ENCODE assay signal across 8 mouse cellular contexts in the genomic region with DNA sequence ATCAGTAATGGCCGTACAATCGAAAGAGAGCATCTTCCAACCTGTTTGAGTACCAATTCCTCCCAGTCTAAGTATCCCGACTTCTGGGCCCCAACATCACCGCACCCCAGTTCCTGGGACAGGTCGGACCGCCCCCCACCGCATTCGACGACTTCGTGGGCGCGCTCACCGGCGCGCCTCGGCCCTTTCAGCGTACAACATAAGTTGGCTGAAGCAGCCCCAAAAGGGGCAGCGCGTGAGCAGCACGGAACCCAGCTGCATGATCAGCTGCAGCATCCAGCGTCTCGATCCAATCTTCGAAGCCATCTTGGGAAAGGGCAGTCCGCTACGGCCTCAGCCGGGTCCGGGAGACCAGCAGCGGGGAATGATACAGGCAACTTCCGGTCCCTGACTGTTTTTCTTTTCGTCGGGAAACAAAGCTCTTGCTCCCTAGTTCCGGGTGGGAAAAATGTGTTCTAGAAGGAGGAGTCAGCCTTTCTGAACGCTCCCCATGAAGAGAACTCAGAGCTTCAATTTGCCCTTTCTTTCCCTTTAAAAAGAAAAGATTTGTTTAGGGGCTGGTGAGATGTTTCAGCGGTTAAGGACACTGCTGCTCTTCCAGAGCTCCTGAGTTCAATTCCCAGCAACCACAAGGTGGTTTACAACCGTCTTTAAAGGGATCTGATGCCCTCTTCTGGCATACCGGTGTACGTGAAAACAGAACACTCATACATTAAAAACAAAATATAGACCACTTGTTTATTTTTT. TPM values are rescaled to one million over a fixed set of nuclear protein-coding genes. Genes with fewer than 3 reads are reported as not detected.
A peak's percentile ranks its signal among the peaks of the same experiment; 100 is the strongest.
DNase-seq lines count a peak whose midpoint lies in the region; ATAC-seq lines count a peak whose summit lies in the region.

A gene (minus strand): TSS at position 366 of the 747 bp plus-strand sequence.

- no peaks in the 10 kb centered on the region for H3K27me3 ChIP-seq in hindbrain, embryonic 12.5 days

- DNase-seq in NIH3T3 (ENCODE audit: low read depth): peak; percentile 96
- DNase-seq in cerebellum, postnatal 10 days: peak; percentile 91 to 94
- DNase-seq in frontal cortex, postnatal 10 days (ENCODE audit: low spot score in 2 of 2): peak; percentile 87 to 88
- peak; percentile 88 to 95 for DNase-seq in layer of hippocampus, postnatal 14 days (ENCODE audit: low spot score in 2 of 2)
- peak; percentile 90 for DNase-seq in lung, postnatal 14 days
- DNase-seq in retina, adult 2 months (ENCODE audit: low read depth, low spot score): peak; percentile 92
- peak; percentile 75 to 79 for DNase-seq in thymus, postnatal 36 days

- H3K36me3 ChIP-seq in hindbrain, embryonic 12.5 days: peaks cover 22% of the 10 kb centered on the region; the same call in 1 of the 2 replicates

- peak within 1 kb of the TSS; percentile 82 for H3K27ac ChIP-seq in hindbrain, embryonic 12.5 days

- WGBS in hindbrain, embryonic 12.5 days: under 1% methylated on average over 37 of the region's 37 CpGs

- ATAC-seq in hindbrain, embryonic 12.5 days (ENCODE audit: low FRiP score): peak; percentile 86

- peak within 1 kb of the TSS; percentile 79 for H3K9ac ChIP-seq in hindbrain, embryonic 12.5 days

- H3K4me1 ChIP-seq in hindbrain, embryonic 12.5 days: peaks cover 9% of the 10 kb centered on the region

- H3K9me3 ChIP-seq in hindbrain, embryonic 12.5 days (replicated peaks): no peaks in the 10 kb centered on the region

- peak within 1 kb of the TSS; percentile 83 for H3K4me3 ChIP-seq in hindbrain, embryonic 12.5 days

- H3K4me2 ChIP-seq in hindbrain, embryonic 12.5 days (replicated peaks): peak within 1 kb of the TSS; percentile 93

RNA-seq across cellular contexts. Expression of the gene that starts here (rescaled TPM):
- 37.9 and 40.4 TPM in 2 replicates for polyA plus RNA-seq in hindbrain, embryonic 12.5 days (2016; fragmentation: Nextera tagmentation; extraction: Ambion mirVana)
- total RNA-seq in layer of hippocampus, postnatal 14 days (2021): 10 to 100 TPM; 26.4 to 29.2 TPM

Comparison
In these comparisons a context has a peak if more than half of its experiments do, and no peak if none do; other contexts are left out.
1. Peak in every context shown above with its lines: DNase-seq, ATAC-seq, H3K4me3 ChIP-seq and H3K27ac ChIP-seq.